Mouse (Mus musculus) embryonic fibroblast, embryonic 13.5 days (primary cell): ENCODE measurements around the gene Shisa7. TPM values are rescaled to one million over a fixed set of nuclear protein-coding genes. Genes with fewer than 3 reads are reported as not detected.
A peak's percentile ranks its signal among the peaks of the same experiment; 100 is the strongest.

Source experiments
- H3K27ac ChIP-seq: 2 replicates; pipeline ENCODE4 v1.5.1; 2012; ENCODE audit warnings: low read length, control low read depth, inconsistent platforms; ENCODE audit not compliant: insufficient read depth
- H3K4me1 ChIP-seq: 2 replicates; pipeline ENCODE4 v1.6.1; 2011; ENCODE audit warnings: low read length; ENCODE audit not compliant: control insufficient read depth, insufficient read depth
- H3K4me3 ChIP-seq: 2 replicates; pipeline ENCODE4 v1.5.1; 2011; ENCODE audit warnings: mild to moderate bottlenecking, control low read depth, low read length; ENCODE audit not compliant: insufficient read depth
- CTCF ChIP-seq: IDR thresholded peaks from 2 replicates; pipeline ENCODE4 v1.5.1; 2011; ENCODE audit warnings: mild to moderate bottlenecking, control low read depth, low read length, moderate library complexity, borderline replicate concordance; ENCODE audit not compliant: insufficient read depth
- POLR2A ChIP-seq: IDR thresholded peaks from 2 replicates; pipeline ENCODE4 v1.6.1; 2011; ENCODE audit warnings: low read depth, mild to moderate bottlenecking, control low read depth, low read length, moderate library complexity
- polyA plus RNA-seq: library from polyadenylated mRNA; stranded (reverse); fragments of >200 nt; gene quantifications from 2 replicates; pipeline ENCODE4 v1.2.4, GENCODE M21; 2011; ENCODE audit warnings: low read depth; ENCODE audit not compliant: missing spikeins, insufficient read length

The Shisa7 gene
- polyA plus RNA-seq, 1 experiment = not detected

DNA sequence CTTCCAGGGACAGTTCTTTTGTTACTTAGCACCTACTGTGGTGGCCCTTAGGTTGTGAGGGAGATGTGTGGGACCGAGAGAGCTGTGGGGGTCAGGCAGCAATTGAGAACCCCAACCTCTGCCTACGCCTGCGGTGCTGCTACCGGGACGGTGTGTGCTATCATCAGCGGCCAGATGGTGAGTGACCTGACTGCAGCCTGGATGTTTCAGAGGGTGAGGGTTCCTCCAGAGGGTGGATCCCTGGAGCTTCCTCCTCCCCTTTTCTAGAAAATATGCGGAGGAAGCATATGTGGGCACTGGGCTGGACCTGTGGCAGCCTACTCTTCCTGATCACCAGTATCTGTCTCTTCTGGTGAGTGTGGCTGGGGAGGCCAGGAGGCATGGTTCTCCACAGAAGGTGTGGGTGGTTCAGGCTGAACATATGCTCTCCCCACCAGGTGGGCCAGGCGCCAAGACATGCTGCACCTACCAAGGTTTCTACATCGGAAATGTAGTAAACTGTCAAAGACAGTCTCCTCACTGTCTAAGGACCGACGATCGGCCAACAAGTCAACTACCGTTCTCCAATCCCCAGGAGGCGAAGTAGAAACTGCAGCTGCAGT, 60.7 kb downstream of the Shisa7 start:
- TF ChIP-seq CTCF (no peak), POLR2A (no peak)
- Histone ChIP-seq H3K4me3 (no peak overlapping the region), H3K4me1 (no peaks in the 10 kb centered on the region), H3K27ac (no peak overlapping the region)

DNA sequence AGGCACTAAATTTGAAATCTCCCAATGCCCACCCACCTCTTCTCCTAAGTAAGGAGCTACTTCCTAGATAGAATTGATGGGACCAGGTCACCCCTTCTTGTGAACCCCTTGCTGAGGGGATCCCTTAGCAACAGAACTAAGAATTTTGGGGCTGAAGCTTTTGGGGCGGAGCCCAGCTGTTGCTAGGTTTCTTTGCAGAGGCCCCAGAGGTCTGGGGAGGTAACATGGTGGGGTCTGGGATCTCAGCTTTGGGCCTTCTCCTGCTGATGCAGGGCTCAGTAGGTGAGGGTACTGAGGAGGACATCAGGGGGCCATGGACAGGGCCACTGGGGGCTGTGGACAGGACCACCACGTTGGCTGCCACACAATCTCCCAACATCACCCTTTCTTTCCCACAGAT, 61.7 kb downstream of the Shisa7 start, which contains the start of the genes Il11 and Tmem190:
Gene Il11, minus strand, starts transcription at position 101 of the 400 bp plus-strand sequence.
Gene Tmem190, plus strand, starts transcription at position 179 of the 400 bp plus-strand sequence.
- peaks cover 3% of the 10 kb centered on the region for H3K4me1 ChIP-seq
- no peak within 1 kb of the TSS for H3K27ac ChIP-seq

DNA sequence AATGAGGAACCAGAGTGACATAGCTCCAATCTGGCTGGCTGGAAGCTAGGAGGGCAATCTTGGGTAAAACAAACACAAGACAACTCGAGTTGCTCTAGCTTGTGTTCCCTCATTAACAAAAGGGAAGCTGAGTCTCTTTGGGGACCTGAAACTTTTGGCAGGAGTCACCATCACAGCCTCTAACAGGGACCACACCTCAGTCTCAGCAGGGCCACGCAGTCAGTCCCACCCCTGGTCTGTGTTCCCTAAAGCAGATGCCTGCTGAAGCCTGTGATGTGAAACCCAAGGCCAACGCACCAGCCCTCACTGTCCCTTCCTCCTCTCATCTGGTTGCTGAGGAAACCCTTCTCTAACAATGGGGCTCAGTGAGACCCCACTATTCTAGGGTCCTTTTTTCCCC, 62.4 kb downstream of the Shisa7 start:
- TF ChIP-seq CTCF = no peak
- no peak for TF ChIP-seq POLR2A
- H3K4me1 ChIP-seq = peaks cover 7% of the 10 kb centered on the region
- H3K4me3 ChIP-seq = no peak overlapping the region
- no peak overlapping the region for H3K27ac ChIP-seq

More for the DNA sequence above, 61.7 kb downstream of the Shisa7 start, which contains the start of the genes Il11 and Tmem190:
- H3K4me3 ChIP-seq = no peak within 1 kb of the TSS
- TF ChIP-seq CTCF (no peak), POLR2A (no peak)

DNA sequence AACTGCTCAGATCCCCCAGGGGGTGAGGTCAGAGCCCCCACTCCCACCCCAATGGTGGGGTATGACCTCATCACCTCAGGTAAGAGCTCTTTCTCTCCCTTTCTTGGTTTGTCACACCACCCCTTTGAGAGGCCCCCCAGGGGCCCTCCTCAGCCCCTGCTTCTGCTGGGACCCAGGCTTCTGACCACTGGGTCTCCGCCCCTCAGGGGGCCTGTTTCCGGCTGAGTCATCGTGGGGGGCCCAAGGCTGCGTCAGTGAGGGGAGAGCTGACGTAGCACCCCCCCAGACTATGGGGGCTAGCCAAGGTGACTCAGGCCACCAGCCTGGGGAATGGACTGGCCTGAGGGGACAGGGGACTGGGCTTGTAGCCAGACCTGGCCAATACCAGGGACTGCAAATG, 64.6 kb downstream of the Shisa7 start:
- Histone ChIP-seq H3K27ac (no peak overlapping the region), H3K4me3 (no peak overlapping the region), H3K4me1 (peaks cover 7% of the 10 kb centered on the region)
- TF ChIP-seq POLR2A (no peak), CTCF (no peak)

DNA sequence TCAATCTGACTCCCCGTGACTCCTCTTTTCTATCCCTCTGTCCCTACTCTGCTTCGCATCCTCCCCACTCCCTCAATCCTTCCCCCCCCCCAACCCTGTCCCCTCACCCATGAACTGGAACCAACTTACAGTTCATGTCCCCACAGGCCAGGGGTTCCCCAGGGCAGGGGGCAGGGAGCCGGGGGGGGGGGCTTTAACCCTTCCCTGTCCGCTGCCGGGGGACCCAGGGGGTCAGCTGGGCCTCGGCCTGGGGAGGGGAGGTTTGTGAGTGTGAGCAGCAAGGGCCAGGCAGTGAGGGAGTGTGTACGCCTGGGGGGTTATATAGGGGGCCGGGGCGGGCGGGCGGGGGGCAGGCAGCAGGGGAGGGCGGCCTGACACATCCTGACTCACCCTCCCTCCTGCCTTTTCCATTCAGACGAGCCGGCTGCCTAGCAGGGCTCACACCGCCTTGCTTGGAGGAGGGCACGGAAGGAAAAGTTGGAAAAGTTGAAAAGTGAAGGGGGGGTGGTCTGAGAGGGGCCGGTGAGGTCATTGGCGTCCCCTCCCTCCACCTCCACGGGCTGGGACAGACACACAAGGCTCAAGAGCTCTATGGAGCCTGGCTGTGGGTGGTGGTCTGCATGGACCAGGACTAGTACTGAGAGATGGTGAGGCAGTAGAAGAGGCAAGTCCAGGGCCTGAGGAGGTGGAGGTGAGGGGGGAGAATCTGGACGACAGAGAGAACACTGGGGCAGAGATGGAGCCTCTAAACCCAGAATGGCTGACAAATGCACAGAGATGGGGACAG, 66.5 kb downstream of the Shisa7 start:
- H3K4me3 ChIP-seq = peak overlapping the region; percentile 26
- peaks cover 7% of the 10 kb centered on the region for H3K4me1 ChIP-seq
- TF ChIP-seq CTCF (no peak), POLR2A (no peak; the same call in 1 of the 2 replicates)
- peak overlapping the region; percentile 10; the same call in 1 of the 2 replicates for H3K27ac ChIP-seq

DNA sequence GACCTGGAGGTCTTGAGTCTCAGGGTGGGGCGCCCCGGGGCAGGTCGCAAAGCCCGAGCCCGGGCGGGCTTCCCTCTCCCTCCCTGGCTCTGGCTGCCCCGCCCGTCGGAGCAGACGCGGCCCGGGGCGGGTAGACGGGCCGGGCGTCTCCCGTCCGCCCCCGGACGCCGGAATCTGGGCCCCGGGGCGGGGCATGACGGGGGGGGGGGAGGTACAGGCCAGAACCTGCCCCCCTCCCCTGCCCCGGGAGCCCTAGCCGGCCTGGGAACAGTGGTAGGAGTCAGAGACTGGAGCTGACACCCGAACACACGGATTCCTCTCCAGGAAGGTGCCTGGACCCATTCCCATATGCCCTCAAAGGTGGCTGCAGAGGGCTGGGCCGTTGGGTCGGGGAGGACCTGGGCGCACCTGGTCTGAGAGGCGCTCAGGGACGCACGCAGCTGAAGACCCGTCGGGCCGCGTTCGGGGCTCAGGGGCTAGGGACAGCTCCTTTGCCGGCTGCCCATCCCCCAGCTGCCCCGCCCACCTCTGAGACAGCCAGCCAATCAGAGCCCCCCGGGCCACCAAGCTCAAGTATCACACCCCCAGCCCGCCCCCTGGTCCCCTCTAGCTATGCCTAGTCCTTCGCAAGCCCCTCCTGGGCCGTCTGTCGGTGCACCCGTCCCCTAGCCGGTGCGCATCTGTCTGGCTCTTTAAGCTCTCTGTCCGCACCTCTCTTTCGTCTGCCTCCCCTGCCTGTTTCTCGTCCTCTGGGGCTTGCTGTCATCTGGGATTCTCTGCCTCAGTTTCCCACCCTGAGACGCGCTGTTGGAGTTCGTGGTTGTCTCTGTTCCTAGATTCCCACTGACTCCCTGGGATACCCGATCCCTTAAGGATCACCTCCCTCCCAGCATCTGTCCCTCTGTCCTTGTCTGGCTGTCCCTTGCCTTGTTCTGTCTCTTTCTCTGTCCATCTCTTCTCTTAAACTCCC, 67.3 kb downstream of the Shisa7 start:
- Histone ChIP-seq H3K4me1 (peaks cover 7% of the 10 kb centered on the region), H3K27ac (peak overlapping the region; percentile 53; the same call in 1 of the 2 replicates), H3K4me3 (peak overlapping the region; percentile 48)
- TF ChIP-seq POLR2A (peak; percentile 44), CTCF (no peak)

DNA sequence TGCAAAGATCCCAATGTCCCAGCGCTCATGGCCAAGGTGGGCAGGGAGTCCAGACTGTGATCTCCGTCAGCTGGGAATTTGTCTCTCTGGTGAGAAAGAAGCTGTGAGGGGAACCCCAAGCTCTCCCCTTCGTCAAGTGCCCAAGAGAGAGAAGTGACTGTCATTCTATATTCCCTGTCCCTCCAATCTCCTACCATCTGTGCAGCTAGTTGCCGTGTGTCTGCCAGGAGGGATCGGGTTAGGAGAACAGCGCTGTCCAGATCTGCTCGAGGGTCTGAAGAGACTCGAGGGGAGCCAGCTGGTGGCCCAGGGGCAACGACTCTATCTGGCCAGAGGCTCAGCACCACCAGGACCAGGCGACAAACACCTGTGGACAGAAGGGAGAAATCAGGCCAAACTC, 68.4 kb downstream of the Shisa7 start:
- Histone ChIP-seq H3K4me1 (peaks cover 7% of the 10 kb centered on the region), H3K27ac (no peak overlapping the region), H3K4me3 (no peak overlapping the region)
- TF ChIP-seq CTCF (no peak), POLR2A (no peak)

Other genes with a start within 250 kb of the Shisa7 start
- not detected in 2 replicates for gene Ptprh, start 240.7 kb downstream of the Shisa7 start, polyA plus RNA-seq
- 2.7 and 4.7 TPM in 2 replicates for gene Tmem86b, start 213.3 kb downstream of the Shisa7 start, polyA plus RNA-seq
- 47.6 and 60.3 TPM in 2 replicates for gene Ppp6r1, start 185.7 kb downstream of the Shisa7 start, polyA plus RNA-seq
- 31.3 and 32.1 TPM in 2 replicates for gene Hspbp1, start 159.6 kb downstream of the Shisa7 start, polyA plus RNA-seq
- gene Brsk1, start 154.1 kb downstream of the Shisa7 start, polyA plus RNA-seq = 11.3 and 15.1 TPM in 2 replicates
- not detected in 2 replicates for gene Tmem150b, start 119.4 kb downstream of the Shisa7 start, polyA plus RNA-seq
- gene Kmt5c, start 104.6 kb downstream of the Shisa7 start, polyA plus RNA-seq = 15.9 and 18.3 TPM in 2 replicates
- gene Cox6b2, start 91.6 kb downstream of the Shisa7 start, polyA plus RNA-seq = 62.2 and 87.1 TPM in 2 replicates
- gene Fam71e2, start 73.4 kb downstream of the Shisa7 start, polyA plus RNA-seq = not detected in 2 replicates
- 3.3 and 7.8 TPM in 2 replicates for gene Il11, start 61.8 kb downstream of the Shisa7 start, polyA plus RNA-seq
- gene Tmem190, start 61.8 kb downstream of the Shisa7 start, polyA plus RNA-seq = not detected in 2 replicates
- gene Tmem238, start 55.0 kb downstream of the Shisa7 start, polyA plus RNA-seq = 4.3 and 5.3 TPM in 2 replicates
- gene Rpl28, start 51.8 kb downstream of the Shisa7 start, polyA plus RNA-seq = 404 and 438 TPM in 2 replicates
- 172 and 191 TPM in 2 replicates for gene Ube2s, start 32.1 kb downstream of the Shisa7 start, polyA plus RNA-seq
- gene Isoc2b, start 25.6 kb upstream of the Shisa7 start, polyA plus RNA-seq = 10.8 and 13.3 TPM in 2 replicates
- 9.3 and 11.2 TPM in 2 replicates for gene Isoc2a, start 32.5 kb upstream of the Shisa7 start, polyA plus RNA-seq
- gene Gm36210, start 61.8 kb upstream of the Shisa7 start, polyA plus RNA-seq = not detected in 2 replicates
- gene Zfp628, start 70.5 kb upstream of the Shisa7 start, polyA plus RNA-seq = 5.2 and 6.3 TPM in 2 replicates
- gene Nat14, start 77.3 kb upstream of the Shisa7 start, polyA plus RNA-seq = 4.7 and 5.5 TPM in 2 replicates
- 24.1 and 29.8 TPM in 2 replicates for gene Ssc5d, start 81.1 kb upstream of the Shisa7 start, polyA plus RNA-seq
- not detected in 2 replicates for gene Sbk2, start 119.7 kb upstream of the Shisa7 start, polyA plus RNA-seq
- not detected in 2 replicates for gene Sbk3, start 126.5 kb upstream of the Shisa7 start, polyA plus RNA-seq
- 11.0 and 15.6 TPM in 2 replicates for gene Zfp579, start 151.5 kb upstream of the Shisa7 start, polyA plus RNA-seq
- gene Zfp524, start 169.7 kb upstream of the Shisa7 start, polyA plus RNA-seq = 8.7 and 10.5 TPM in 2 replicates
- 23.6 and 27.5 TPM in 2 replicates for gene Fiz1, start 170.0 kb upstream of the Shisa7 start, polyA plus RNA-seq
- not detected in 2 replicates for gene Gm44973, start 170.8 kb upstream of the Shisa7 start, polyA plus RNA-seq
- gene Zfp865, start 175.7 kb upstream of the Shisa7 start, polyA plus RNA-seq = 23.4 and 29.4 TPM in 2 replicates
- 1.7 and 3.8 TPM in 2 replicates for gene Ccdc106, start 175.9 kb upstream of the Shisa7 start, polyA plus RNA-seq
- 1.5 and 1.8 TPM in 2 replicates for gene 4632433K11Rik, start 189.4 kb upstream of the Shisa7 start, polyA plus RNA-seq
- gene Zfp784, start 193.8 kb upstream of the Shisa7 start, polyA plus RNA-seq = 1.4 and 2.2 TPM in 2 replicates
- 11.8 and 18.1 TPM in 2 replicates for gene Zfp580, start 206.8 kb upstream of the Shisa7 start, polyA plus RNA-seq
- gene U2af2, start 217.4 kb upstream of the Shisa7 start, polyA plus RNA-seq = 193 and 210 TPM in 2 replicates
- gene Epn1, start 235.5 kb upstream of the Shisa7 start, polyA plus RNA-seq = 66.2 and 69.3 TPM in 2 replicates